In the genomic region with DNA sequence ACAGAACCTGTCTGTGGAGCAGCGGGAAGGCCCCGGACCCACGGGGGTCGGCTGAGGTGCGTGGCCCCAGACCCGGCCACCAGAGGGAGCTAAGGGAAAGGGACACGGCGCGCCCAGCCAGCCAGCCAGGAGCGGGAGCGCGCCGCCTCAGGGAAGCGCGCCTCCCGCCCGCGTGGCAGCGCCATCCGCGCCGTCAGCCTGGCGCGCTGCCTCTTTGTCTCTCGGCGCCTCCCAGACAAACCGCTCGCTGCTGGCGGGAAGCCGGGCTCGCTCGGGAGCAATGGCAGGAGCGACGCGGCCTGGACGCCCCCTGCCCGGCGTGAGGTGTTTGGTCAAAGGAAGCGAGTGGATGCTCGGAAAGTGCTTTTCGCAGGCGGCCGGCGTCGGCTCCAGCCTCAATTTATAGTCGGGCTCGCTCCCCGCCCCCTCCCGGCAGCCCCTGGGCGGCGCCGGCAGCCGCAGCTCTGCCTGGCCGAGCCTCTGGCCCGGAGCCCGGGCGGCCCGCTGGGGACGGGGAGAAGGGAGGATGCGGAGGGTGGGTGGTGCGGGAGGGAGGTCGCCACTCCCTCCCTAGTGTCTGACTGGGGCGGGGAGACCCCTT, we compare ENCODE assay signal across 8 mouse cellular contexts. TPM values are rescaled to one million over a fixed set of nuclear protein-coding genes. Genes with fewer than 3 reads are reported as not detected.
A peak's percentile ranks its signal among the peaks of the same experiment; 100 is the strongest.
DNase-seq lines count a peak whose midpoint lies in the region; ATAC-seq and TF ChIP-seq lines count a peak whose summit lies in the region.

No protein-coding gene starts in this region.

- peak overlapping the region; percentile 72 to 89 for H3K4me3 ChIP-seq in MEL (ENCODE audit: control insufficient read depth in 1 of 2, insufficient read depth in 1 of 2, low read depth in 2 of 2, low read length in 2 of 2)
- H3K4me3 ChIP-seq in hindbrain, embryonic 10.5 days: peak overlapping the region; percentile 64
- peak overlapping the region; percentile 72 for H3K4me3 ChIP-seq in lung, postnatal 0 days (ENCODE audit: low read depth, low read length)

- peak overlapping the region; percentile 80 for H3K27ac ChIP-seq in MEL (ENCODE audit: control insufficient read depth, low read depth, low read length)
- peak overlapping the region; percentile 99 for H3K27ac ChIP-seq in hindbrain, embryonic 10.5 days
- H3K27ac ChIP-seq in lung, postnatal 0 days (ENCODE audit: low read length): peak overlapping the region; percentile 87

- no peak for TF ChIP-seq EP300 in MEL (IDR thresholded peaks at IDR 0.05; ENCODE audit: low read depth in 1 of 2, low read length in 2 of 2)
- no peak for TF ChIP-seq EP300 in lung, postnatal 0 days (IDR thresholded peaks at IDR 0.05)

- H3K4me1 ChIP-seq in MEL (ENCODE audit: control insufficient read depth in 1 of 2, insufficient read depth in 2 of 2, low read length in 2 of 2): peaks cover 3 to 4% of the 10 kb centered on the region in 2 experiments
- peaks cover 52% of the 10 kb centered on the region for H3K4me1 ChIP-seq in hindbrain, embryonic 10.5 days (replicated peaks)
- peaks cover 6% of the 10 kb centered on the region; the same call in 1 of the 2 replicates for H3K4me1 ChIP-seq in lung, postnatal 0 days (ENCODE audit: insufficient read depth, low read depth, low read length)

- TF ChIP-seq CTCF in MEL (IDR thresholded peaks at IDR 0.05 in 2 of 3, conservative IDR thresholded peaks at IDR 0.05 in 1 of 3; ENCODE audit: control insufficient read depth in 1 of 3, insufficient read depth in 1 of 3, low read depth in 2 of 3, low read length in 3 of 3, poor library complexity in 1 of 3, severe bottlenecking in 1 of 3): peak in 2 of 3 experiments; percentile 71 to 88; a peak in 5 of 6 replicates
- TF ChIP-seq CTCF in lung, postnatal 0 days (IDR thresholded peaks at IDR 0.05): peak; percentile 81

- H3K9me3 ChIP-seq in MEL (replicated peaks; ENCODE audit: insufficient read depth, low read length): no peaks in the 10 kb centered on the region
- no peaks in the 10 kb centered on the region for H3K9me3 ChIP-seq in hindbrain, embryonic 10.5 days
- no peaks in the 10 kb centered on the region for H3K9me3 ChIP-seq in lung, postnatal 0 days (ENCODE audit: low read length)

- peak; percentile 66 for ATAC-seq in frontal cortex, adult (ENCODE audit: low TSS enrichment)
- ATAC-seq in lung, postnatal 0 days: peak; percentile 89

- peak; percentile 83 for DNase-seq in MEL (ENCODE audit: low read depth, low spot score)
- peak; percentile 94 for DNase-seq in cerebellum, adult 8-10 months
- DNase-seq in hindbrain, embryonic 10.5 days (ENCODE audit: low spot score): peak; percentile 87
- peak; percentile 89 to 95 for DNase-seq in layer of hippocampus, postnatal 10 days (ENCODE audit: low spot score in 2 of 2)
- peak; percentile 89 for DNase-seq in lung, postnatal 0 days (ENCODE audit: low spot score)
- peak; percentile 88 for DNase-seq in ovary, postnatal 10 days (ENCODE audit: low spot score)
- DNase-seq in thymus, postnatal 0 days (ENCODE audit: low spot score): peak; percentile 86

- peak overlapping the region; percentile 84 for H3K4me2 ChIP-seq in lung, postnatal 0 days (replicated peaks; ENCODE audit: low read depth, low read length)

- TF ChIP-seq POLR2A in MEL (IDR thresholded peaks at IDR 0.05; ENCODE audit: control insufficient read depth in 1 of 2, insufficient read depth in 1 of 2, low read depth in 1 of 2, low read length in 2 of 2, poor library complexity in 1 of 2): peak; percentile 83 to 96

- WGBS in hindbrain, embryonic 10.5 days: under 1% methylated on average over 63 of the region's 63 CpGs
- WGBS in lung, postnatal 0 days: 2% methylated on average over 49 of the region's 63 CpGs

- H3K9ac ChIP-seq in MEL (ENCODE audit: control insufficient read depth, low read depth, low read length, poor library complexity, severe bottlenecking): peak overlapping the region; percentile 98
- H3K9ac ChIP-seq in lung, postnatal 0 days (replicated peaks; ENCODE audit: low read depth): peak overlapping the region; percentile 50

- H3K79me2 ChIP-seq in MEL (ENCODE audit: control insufficient read depth, insufficient read depth, low read length, poor library complexity): peaks cover 1% of the 10 kb centered on the region; the same call in 1 of the 2 replicates

- H3K36me3 ChIP-seq in MEL (ENCODE audit: control insufficient read depth in 1 of 2, insufficient read depth in 2 of 2, low read length in 2 of 2): peaks cover 0 to 8% of the 10 kb centered on the region in 2 experiments; a peak in 2 of 4 replicates
- peaks cover 27% of the 10 kb centered on the region for H3K36me3 ChIP-seq in hindbrain, embryonic 10.5 days
- H3K36me3 ChIP-seq in lung, postnatal 0 days (ENCODE audit: insufficient read depth, low read length): no peaks in the 10 kb centered on the region

- no peaks in the 10 kb centered on the region for H3K27me3 ChIP-seq in MEL (ENCODE audit: control insufficient read depth in 1 of 2, insufficient read depth in 2 of 2, low read length in 2 of 2)
- H3K27me3 ChIP-seq in hindbrain, embryonic 10.5 days (ENCODE audit: insufficient read depth, poor library complexity, severe bottlenecking): no peaks in the 10 kb centered on the region
- H3K27me3 ChIP-seq in lung, postnatal 0 days (replicated peaks; ENCODE audit: insufficient read depth, low read length): no peaks in the 10 kb centered on the region

- TF ChIP-seq RAD21 in MEL (IDR thresholded peaks at IDR 0.05; ENCODE audit: low read depth, low read length): peak; percentile 43

TF ChIP-seq in MEL, 35 proteins besides CTCF, POLR2A, EP300 and RAD21 (continues in another document):
- TF ChIP-seq POLR2AphosphoS2 (IDR thresholded peaks at IDR 0.05; ENCODE audit: low read length) (peak; percentile 83), UBTF (IDR thresholded peaks at IDR 0.05; ENCODE audit: borderline replicate concordance, insufficient read depth, low read depth, low read length) (0 out of 2 replicates have a peak, but pooled peaks have one; percentile 13), SIN3A (IDR thresholded peaks at IDR 0.05; ENCODE audit: low read length) (peak; percentile 51), MXI1 (IDR thresholded peaks at IDR 0.05; ENCODE audit: low read depth, low read length) (peak; percentile 55), MAFK (IDR thresholded peaks at IDR 0.05; ENCODE audit: borderline replicate concordance, low read depth, low read length) (no peak), CHD2 (IDR thresholded peaks at IDR 0.05; ENCODE audit: low read length) (no peak), POLR2AphosphoS5 (IDR thresholded peaks at IDR 0.05; ENCODE audit: borderline replicate concordance, low read depth, low read length) (no peak), USF2 (IDR thresholded peaks at IDR 0.05; ENCODE audit: borderline replicate concordance in 1 of 2, insufficient read depth in 1 of 2, low read depth in 1 of 2, low read length in 2 of 2) (no peak), NRF1 (IDR thresholded peaks at IDR 0.05; ENCODE audit: insufficient read depth, low read depth, low read length, poor library complexity, severe bottlenecking) (no peak), NELFE (IDR thresholded peaks at IDR 0.05; ENCODE audit: low read depth, low read length) (peak; percentile 85)

RNA-seq across cellular contexts. Expression of gene Shf, which starts 20.3 kb away (rescaled TPM):
- 3.6 and 4.3 TPM in 2 replicates for total RNA-seq in MEL (2012; rRNA removed)
- 1 to 10 TPM in 1 of 2 experiments, not detected in 1; 9.7 TPM for polyA plus RNA-seq in MEL (2012; ENCODE audit: insufficient read depth in 1 of 2, insufficient read length in 2 of 2, low read depth in 1 of 2, low replicate concordance in 2 of 2, missing spikeins in 1 of 2)
- 8.8 and 9.6 TPM in 2 replicates for polyA plus RNA-seq in hindbrain, embryonic 10.5 days (2016; fragmentation: Nextera tagmentation; extraction: Ambion mirVana)
- 10 to 100 TPM; 60.7 to 63.5 TPM for total RNA-seq in layer of hippocampus, postnatal 10 days (2021)
- 1.8 and 2.5 TPM in 2 replicates for polyA plus RNA-seq in lung, postnatal 0 days (2015; fragmentation: Nextera tagmentation; extraction: Ambion mirVana)
- polyA plus RNA-seq in thymus, postnatal 0 days (2015; fragmentation: Nextera tagmentation; extraction: Ambion mirVana): 3.4 and 3.9 TPM in 2 replicates

RNA-seq across cellular contexts. Expression of gene Duox1, which starts 33.2 kb away (rescaled TPM):
- total RNA-seq in MEL (2012; rRNA removed): not detected in 2 replicates
- under 1 TPM in 1 of 2 experiments, not detected in 1; 0.01 TPM for polyA plus RNA-seq in MEL (2012; ENCODE audit: insufficient read depth in 1 of 2, insufficient read length in 2 of 2, low read depth in 1 of 2, low replicate concordance in 2 of 2, missing spikeins in 1 of 2)
- 0.04 TPM in 1 of 2 replicates, not detected in the other for polyA plus RNA-seq in hindbrain, embryonic 10.5 days (2016; fragmentation: Nextera tagmentation; extraction: Ambion mirVana)
- under 1 TPM; 0.09 to 0.16 TPM for total RNA-seq in layer of hippocampus, postnatal 10 days (2021)
- polyA plus RNA-seq in lung, postnatal 0 days (2015; fragmentation: Nextera tagmentation; extraction: Ambion mirVana): 0.06 and 0.15 TPM in 2 replicates
- polyA plus RNA-seq in thymus, postnatal 0 days (2015; fragmentation: Nextera tagmentation; extraction: Ambion mirVana): 0.08 and 0.16 TPM in 2 replicates

RNA-seq across cellular contexts. Expression of gene Duoxa1, which starts 35.1 kb away (rescaled TPM):
- not detected in 2 replicates for total RNA-seq in MEL (2012; rRNA removed)
- not detected for polyA plus RNA-seq in MEL (2012; ENCODE audit: insufficient read depth in 1 of 2, insufficient read length in 2 of 2, low read depth in 1 of 2, low replicate concordance in 2 of 2, missing spikeins in 1 of 2)
- polyA plus RNA-seq in hindbrain, embryonic 10.5 days (2016; fragmentation: Nextera tagmentation; extraction: Ambion mirVana): not detected in 2 replicates
- total RNA-seq in layer of hippocampus, postnatal 10 days (2021): not detected
- polyA plus RNA-seq in lung, postnatal 0 days (2015; fragmentation: Nextera tagmentation; extraction: Ambion mirVana): 0.21 TPM in 1 of 2 replicates, not detected in the other
- polyA plus RNA-seq in thymus, postnatal 0 days (2015; fragmentation: Nextera tagmentation; extraction: Ambion mirVana): 2.1 and 2.3 TPM in 2 replicates

RNA-seq across cellular contexts. Expression of gene Duoxa2, which starts 49.9 kb away (rescaled TPM):
- not detected in 2 replicates for total RNA-seq in MEL (2012; rRNA removed)
- polyA plus RNA-seq in MEL (2012; ENCODE audit: insufficient read depth in 1 of 2, insufficient read length in 2 of 2, low read depth in 1 of 2, low replicate concordance in 2 of 2, missing spikeins in 1 of 2): not detected
- polyA plus RNA-seq in hindbrain, embryonic 10.5 days (2016; fragmentation: Nextera tagmentation; extraction: Ambion mirVana): not detected in 2 replicates
- under 1 TPM in 1 of 2 experiments, not detected in 1; 0.20 TPM for total RNA-seq in layer of hippocampus, postnatal 10 days (2021)
- 0.07 TPM in 1 of 2 replicates, not detected in the other for polyA plus RNA-seq in lung, postnatal 0 days (2015; fragmentation: Nextera tagmentation; extraction: Ambion mirVana)
- polyA plus RNA-seq in thymus, postnatal 0 days (2015; fragmentation: Nextera tagmentation; extraction: Ambion mirVana): 0.34 TPM in 1 of 2 replicates, not detected in the other

RNA-seq across cellular contexts. Expression of gene Duox2, which starts 50.4 kb away (rescaled TPM):
- not detected in 2 replicates for total RNA-seq in MEL (2012; rRNA removed)
- polyA plus RNA-seq in MEL (2012; ENCODE audit: insufficient read depth in 1 of 2, insufficient read length in 2 of 2, low read depth in 1 of 2, low replicate concordance in 2 of 2, missing spikeins in 1 of 2): not detected
- polyA plus RNA-seq in hindbrain, embryonic 10.5 days (2016; fragmentation: Nextera tagmentation; extraction: Ambion mirVana): not detected in 2 replicates
- under 1 TPM; 0.05 to 0.11 TPM for total RNA-seq in layer of hippocampus, postnatal 10 days (2021)
- polyA plus RNA-seq in lung, postnatal 0 days (2015; fragmentation: Nextera tagmentation; extraction: Ambion mirVana): 0.02 and 0.04 TPM in 2 replicates
- polyA plus RNA-seq in thymus, postnatal 0 days (2015; fragmentation: Nextera tagmentation; extraction: Ambion mirVana): 0.30 and 0.61 TPM in 2 replicates

Comparison
In these comparisons a context has a peak if more than half of its experiments do, and no peak if none do; other contexts are left out.
1. Peak in every context shown above with its lines: DNase-seq, ATAC-seq, H3K4me3 ChIP-seq and H3K27ac ChIP-seq.